Mouse (Mus musculus): ENCODE data around the gene Egfr.

Gene Egfr

DNA sequence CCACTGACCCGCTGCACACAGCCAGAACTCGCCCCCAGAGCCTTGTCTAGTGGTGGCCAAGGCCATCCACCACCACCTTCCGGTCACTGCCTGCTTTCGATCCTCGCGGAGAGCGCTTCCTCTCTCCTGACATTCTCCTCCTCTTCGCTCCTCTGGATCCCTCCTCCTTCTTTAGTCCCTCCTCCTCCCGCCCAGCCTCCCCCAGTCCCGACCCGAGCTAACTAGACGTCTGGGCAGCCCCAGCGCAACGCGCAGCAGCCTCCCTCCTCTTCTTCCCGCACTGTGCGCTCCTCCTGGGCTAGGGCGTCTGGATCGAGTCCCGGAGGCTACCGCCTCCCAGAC lies at the start of gene Egfr:
Gene Egfr (plus strand): TSS at position 197 of the 342 bp plus-strand sequence.
- DNase-seq (ENCODE audit: low spot score): no peak

DNA sequence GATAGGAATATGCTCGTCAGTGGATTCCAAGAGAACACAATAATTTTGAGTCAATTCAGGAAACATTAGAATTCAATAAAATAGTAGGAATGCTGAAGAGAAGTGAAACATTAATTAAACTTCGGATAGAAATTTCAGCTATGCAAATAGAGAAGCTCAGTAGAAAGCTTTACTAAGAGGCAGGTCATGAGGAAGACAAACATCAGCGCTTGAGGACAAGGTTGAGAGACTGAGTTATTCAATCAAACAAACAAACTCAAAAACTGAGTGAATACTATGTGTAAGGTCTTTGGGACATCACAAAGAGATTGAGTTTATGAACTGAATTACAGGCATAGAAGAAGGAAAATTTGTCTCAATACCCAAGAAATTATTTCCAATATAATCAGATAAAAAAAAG lies 48.8 kb upstream of the Egfr start:
- no peak for DNase-seq (ENCODE audit: low spot score)

DNA sequence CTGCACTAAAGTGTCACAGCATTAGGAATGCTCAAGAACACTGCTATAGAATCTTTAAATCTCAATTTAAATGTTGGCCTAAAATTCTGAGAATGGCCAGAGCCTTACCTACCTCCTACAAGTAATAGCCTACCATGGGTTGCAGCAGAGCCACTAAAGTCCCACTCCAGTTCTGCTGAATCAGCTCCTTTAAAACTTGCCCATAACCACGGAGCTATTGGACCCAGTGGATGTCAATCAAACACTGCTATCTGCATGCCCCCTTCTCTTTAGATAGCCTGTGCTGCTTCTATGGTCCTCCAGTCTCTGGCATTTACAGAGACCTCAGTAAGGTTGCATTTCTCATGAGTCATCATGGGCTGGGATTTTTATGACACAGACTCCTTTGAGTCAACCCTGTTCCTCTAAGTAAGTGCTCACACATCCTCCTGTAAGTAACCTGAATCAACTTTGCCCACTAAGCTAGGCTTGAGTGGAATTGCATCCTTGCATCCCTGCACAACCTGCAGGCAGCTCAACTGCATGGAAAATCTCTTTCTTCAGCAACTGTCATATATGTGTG lies 16.8 kb upstream of the Egfr start:
- no peak for DNase-seq (ENCODE audit: low spot score)

DNA sequence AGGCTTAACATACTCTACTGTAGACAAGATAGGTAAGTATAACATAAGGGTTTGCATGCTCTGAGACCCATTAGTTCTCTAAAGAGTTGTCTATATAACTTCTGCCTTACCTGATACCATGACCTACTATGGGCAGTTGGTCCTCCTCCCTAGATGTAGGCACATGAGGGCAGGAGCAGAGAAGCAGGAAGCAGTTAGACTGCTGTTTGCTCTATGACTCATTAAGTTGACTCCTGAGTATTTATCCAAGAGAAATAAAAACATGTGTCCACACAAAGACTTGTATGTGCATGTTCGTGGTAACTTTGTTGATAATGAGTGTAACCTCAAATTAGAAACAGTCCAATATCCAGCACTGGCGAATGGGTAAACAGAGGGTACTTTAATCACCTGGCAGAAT lies 14.7 kb upstream of the Egfr start:
- DNase-seq (ENCODE audit: low spot score): no peak

DNA sequence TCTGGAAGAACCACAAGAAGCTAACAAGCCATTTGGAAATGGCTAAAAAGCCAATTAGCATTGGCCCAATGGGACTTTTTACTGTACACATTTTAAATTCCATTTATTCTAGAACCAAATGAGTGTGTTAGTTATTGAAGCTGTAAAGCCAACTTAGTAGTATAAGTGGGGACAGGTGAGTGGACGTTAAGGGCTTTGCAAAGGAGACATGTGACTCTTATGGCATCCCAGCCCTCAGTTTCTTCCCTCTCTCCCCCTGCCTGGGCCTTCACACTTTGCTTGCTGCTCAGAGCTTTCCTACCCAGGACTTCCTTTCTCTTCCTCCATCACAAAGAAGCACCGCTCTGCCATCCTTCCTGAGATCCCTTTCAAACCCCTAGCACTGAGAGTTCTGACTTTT lies 13.3 kb upstream of the Egfr start:
- no peak for DNase-seq (ENCODE audit: low spot score)

DNA sequence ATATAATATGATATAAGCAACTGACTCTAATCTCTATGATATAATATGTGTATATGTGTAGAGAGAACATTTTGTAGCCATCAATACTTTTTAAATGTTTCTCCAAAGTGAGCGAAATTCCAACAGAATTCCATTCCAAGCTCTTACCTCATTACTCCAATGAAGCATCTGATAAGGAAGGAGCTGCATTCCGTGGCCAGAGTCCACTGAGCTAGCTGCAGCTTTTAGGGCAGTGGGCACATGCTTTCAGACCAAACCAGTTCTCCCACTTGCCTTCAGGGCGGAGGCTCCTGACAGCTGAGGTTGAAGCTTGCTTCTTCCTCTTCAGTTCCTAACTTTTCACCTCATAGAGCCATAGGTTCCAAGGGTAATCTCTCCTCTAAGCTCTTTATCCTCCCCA lies 12.8 kb upstream of the Egfr start:
- DNase-seq (ENCODE audit: low spot score): no peak

DNA sequence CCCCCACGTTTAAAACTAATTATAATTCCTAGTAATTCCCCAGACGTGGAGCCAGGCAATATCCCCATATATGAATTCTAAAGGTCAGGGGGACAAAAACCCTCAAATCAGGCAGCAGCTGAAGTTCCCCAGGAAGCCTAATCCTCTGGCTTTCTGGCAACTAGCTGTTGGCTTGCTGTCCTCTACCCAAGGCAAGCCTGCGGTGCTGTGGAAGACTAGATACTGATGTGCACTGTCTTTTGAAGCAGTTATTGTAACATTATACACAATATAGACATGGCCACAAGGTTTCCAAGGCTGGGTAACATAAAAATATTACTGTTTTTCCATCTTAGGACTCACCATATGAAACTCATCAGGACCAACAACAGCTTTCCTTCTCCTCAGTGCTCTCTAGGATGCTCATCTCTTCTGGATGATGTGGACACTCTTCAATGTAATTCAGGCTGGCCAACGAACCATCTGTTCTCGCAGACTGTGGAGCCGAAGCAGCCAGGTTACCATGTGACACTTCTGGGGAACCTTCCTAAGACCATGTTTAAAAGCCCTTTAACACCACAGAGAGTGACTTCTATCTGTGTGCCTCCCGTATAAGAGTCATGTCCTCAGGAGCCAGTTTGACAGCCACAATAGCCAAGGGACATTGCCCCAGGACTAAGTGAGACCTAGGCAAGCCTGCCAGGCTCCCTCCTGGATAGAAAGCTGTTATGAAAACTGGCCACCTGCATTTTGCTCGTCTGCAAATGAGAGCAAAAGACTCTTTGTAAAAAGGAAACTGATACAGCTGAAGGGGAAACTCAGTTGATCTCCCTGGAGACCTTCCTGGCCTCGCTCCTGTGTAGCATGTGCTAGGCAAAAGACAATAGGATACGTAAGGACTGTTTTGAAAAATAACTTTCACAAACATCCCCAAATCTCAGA lies 11.1 kb upstream of the Egfr start:
- no peak for DNase-seq (ENCODE audit: low spot score)

DNA sequence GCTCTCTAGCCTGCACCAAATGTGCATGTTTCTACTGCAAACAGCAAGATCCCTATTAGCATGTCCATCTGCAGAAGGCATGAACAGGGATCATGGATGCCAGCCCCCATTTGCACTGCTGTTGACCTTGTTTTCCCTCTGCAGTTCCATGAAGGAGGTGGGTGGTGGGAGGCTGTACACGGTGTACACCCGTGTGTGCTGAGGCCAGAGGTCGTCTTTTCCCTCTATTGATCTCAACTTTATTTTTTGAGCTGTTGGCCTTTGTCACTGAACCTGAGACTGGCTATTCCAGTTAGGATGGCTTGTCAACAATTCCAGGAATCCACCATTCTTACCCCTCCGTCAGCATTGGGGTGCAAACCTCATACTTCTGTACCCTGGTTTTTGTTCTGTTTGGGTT lies 9.8 kb upstream of the Egfr start:
- no peak for DNase-seq (ENCODE audit: low spot score)

DNA sequence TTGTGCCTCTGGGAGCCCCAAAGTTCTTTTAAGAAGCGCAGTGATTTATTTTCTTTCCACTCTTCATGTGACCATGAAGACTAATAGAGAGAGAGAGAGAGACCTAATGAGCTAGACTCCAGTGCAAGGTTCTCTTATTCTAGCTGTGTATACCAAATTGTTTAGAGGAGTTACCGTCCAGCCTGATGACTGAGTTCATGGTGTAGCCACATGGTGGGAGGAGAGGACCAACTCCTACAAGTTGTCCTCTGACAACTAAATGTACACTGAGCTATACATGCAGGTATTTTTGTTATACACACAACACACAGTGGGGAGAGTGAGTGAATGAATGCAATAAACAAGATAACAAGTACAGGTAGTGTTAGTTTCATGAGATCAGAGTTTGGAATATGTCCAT lies 9.2 kb upstream of the Egfr start:
- DNase-seq (ENCODE audit: low spot score): no peak

DNA sequence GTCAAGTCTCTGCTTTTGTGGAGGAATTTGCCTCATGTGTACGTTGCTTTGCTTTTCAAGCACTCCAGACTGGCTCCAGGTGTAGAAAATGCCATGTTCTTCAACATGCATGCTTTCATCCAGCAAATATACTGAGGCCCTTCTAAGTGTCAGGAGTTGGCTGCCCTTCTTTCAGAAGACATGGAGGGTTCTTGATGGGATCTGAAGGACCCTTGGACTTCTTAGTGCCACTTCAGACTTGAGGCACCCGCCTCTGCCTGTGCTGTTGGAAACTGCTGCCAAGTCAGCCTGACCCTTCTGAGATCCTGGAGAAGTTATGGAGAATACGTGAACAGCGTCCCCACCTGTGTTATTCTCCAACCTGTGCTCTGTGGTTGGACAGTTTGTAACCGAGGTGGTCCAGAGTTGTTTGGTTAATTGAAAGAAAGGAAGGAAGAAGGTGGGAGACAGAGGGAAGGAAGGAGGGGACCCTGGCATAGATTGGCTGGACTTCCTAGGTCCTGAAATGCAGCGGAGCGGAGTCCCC lies 483 bp upstream of the Egfr start:
- DNase-seq (ENCODE audit: low spot score): no peak

DNA sequence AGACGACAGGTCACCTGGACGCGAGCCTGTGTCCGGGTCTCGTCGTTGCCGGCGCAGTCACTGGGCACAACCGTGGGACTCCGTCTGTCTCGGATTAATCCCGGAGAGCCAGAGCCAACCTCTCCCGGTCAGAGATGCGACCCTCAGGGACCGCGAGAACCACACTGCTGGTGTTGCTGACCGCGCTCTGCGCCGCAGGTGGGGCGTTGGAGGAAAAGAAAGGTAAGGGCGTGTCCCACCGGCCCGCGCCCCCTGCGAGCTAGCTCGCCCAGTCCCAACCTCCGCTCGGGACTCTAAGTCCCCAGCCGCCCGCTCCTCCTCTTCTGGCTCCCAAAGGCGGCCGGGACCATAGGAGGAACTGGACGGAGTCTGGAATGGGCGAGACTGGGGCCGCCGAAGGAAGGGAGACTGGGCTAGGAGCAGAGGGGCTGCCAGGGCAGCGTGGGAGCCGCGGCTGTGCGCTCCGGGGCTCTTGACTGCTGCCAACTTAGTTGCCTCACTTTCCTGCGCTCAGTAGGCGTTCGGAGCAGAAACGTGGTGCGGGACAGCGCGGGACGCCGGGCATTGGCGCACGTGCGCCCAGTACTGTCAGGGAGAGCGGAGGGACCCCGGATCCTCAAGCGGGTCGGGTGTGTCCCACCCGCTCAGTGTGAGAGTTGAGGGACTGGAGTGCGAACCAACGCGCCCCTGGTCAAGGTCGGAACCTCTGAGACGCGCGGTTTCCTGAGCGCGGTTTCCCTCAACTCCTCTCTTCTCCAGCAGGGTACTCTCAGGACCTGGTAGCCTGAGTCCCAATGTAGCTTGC lies 548 bp downstream of the Egfr start:
- DNase-seq (ENCODE audit: low spot score): no peak

DNA sequence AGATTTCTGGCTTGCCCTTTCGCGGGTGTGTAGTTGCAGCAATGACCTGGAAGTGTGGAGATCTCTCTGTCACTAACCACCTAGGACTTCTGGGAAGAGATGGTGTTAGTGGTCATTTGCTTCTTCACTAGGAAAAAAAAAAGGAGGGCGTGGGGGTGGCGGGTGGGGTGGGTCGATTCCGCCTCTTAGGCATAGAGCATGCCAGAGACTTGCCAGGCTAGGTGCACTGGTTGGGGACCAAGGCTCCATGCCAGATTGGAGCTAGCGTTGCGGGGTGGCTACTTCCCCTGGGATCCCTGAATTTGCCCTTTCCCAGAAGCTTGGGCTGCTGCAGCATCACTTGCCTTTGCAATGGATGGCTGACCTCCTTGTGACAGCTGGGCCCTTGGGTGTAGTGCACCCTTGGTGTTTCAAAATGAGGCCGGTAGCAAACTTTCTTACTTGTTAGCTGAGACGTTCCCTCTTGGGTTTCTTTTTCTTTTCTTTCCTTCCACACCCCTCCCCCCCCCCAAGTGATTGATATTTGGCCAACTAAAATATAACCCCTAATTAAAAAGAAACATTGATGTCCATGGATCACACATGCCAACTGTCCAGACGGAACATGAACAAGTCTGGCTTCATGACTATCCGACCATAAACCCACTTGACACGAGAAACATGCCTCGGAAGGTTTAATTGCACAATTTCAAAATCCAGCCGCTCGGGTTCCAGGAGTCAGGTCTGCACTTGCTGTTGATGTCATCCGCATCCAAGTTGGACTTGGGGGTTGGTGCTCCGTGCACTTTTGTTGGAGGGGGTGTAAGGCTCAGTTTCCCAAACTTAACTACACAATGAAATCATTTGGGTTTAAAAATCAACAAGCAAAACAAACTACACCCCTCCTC lies 1.4 kb downstream of the Egfr start:
- no peak for DNase-seq (ENCODE audit: low spot score)

DNA sequence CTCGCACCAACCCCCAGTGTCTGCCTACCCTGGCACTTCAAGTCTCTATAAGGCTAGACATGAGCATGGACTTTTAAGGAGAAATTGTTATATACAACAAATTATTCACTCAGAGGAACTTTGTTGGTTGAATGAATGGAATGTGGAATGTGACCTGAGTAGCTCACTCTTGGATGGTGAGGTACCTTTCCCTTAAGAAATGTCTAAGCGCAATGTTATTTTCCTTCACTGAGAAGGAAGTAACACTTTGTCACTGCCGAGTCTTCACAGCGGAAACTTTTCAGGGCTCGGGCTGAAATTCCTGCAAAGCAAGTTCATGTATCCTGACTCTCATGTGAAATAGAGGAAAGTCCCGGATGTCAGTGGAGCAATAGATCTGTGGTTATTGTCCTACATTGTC lies 7.9 kb downstream of the Egfr start:
- no peak for DNase-seq (ENCODE audit: low spot score)

DNA sequence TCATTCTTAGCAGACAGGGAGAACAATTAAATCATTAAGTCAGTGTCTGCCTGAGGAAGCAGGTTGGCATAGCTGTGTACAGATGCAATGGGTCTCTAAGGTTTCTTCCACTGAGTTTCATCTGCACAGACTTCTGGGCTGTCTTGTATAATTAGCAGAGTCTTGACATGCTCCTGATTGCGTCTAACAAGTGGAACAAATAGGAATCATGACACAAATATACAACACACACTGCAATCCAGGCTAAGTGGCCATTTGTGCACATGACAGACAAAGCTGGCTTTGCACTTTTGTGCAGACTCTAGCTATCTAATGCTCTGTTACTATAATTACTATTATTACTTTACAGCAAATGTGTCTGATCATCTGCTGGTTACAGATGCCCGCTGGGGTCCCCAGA lies 9.2 kb downstream of the Egfr start:
- DNase-seq (ENCODE audit: low spot score): no peak

DNA sequence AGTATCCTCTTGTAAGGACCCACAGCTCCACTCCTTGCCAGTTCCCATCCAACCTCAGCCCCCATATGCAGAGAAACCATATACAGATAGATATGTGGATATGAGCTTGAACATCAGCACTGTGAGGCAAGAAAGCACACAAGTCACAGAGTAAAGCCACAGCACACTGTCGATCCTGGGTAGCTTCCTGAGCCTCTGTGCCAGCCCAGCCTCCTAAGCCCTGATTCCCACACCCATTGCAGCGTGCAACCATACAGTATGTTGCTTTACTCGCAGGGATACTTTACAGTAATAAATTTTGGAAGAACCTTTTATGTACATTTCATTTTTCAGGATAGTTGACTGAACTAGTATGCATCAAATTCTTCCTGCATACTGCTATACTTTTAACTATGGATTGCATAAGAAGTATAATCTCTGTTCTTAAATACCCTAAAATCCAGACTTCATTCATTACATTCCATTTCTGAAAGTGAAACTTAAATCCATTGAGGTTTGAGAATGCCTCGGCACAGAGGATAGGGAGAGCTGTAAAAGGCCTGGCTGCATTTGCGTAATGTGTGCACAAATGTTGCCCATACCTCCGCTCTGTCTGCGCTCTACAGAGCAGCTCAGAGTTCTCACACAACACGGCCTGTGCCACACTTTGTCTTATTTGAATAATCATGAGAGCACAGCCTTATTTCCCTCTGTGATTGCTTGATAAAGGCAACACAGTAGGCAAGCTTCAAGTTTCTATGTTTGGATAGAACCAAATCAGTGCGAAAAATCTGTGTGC lies 14.2 kb downstream of the Egfr start:
- DNase-seq (ENCODE audit: low spot score): no peak

DNA sequence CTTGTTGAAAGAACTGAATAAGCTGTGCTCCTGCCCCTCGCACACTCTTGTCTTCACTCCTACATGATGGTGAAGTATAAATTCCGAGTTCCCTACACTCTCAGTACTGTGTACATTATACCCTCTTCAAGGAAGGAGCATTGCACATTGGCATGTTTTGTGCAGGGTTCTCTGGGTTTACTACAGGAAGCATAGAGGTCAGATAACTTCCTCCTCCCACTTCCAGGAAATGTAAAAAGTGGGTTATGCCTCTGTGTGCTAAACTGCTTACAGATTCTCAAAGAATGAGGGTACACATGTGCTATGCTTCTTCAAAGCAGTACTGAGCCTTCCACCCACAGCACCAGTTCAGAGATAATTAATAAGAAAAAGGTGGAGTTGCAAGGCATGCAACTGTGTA lies 16.0 kb downstream of the Egfr start:
- no peak for DNase-seq (ENCODE audit: low spot score)

DNA sequence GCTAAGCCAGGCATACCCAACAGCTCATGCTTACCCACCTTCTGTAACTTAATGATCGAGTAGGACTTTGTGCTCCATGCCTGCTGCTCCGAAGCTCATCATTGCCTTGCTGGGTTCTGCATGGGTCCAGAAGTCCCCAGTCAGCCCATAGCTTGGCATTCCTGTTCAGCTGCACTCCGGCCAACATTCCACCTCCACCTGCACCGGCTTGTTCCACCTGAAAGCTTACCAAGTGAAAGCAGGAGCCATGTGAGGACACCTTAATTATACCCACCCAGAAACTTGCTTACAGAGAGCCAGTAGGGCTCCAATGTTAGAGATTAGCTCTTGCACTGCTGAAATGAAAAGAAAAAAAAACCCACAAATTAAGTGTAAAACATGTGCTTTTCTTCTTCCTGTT lies 17.3 kb downstream of the Egfr start:
- no peak for DNase-seq (ENCODE audit: low spot score)

DNA sequence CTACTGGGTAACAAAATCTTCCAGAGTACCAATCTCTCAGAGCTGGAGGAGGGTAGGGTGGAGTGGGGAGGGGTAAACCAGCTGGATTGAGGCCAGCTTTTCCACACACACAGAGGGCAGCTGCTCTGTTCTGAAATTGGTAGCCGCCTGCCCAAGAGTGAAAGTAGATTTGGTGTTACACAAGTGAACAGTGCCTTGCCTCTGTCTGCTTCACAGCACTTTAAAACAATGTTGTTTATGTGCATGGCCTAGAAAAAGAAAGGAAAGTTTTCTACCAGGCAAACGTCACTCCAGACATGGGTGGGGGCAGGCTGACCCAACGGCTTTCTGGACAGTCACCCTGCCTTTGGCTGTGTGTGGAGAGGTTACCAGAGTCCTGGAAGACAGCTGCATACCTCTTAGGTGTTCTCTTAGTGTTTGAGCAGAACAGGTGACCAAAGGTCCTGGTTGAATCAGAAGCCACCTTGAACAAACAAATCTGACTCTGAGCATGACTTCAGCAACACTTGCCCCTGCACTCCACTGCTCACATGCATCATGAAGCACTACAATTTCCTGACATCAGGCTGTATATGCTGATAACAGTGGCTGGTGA lies 17.8 kb downstream of the Egfr start:
- no peak for DNase-seq (ENCODE audit: low spot score)

DNA sequence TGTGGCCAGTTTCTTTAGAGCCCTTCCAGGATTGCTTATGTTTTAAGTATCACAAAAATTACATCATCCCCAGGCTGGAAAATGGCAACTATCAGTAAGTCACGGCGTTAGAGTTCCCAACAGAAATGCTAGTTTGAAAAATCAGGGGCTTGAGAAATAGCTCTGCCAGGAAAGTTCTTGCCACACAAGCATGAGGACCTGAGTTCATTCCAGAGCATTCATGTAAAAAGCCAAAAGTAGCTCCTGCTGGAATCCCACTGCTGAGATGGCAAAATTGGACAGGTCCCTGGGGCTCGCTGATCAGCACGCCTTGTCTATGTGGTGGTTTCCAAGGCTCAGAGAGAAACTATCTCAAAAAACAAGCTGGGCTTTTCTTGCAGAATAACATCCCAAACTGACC lies 19.0 kb downstream of the Egfr start:
- no peak for DNase-seq (ENCODE audit: low spot score)

DNA sequence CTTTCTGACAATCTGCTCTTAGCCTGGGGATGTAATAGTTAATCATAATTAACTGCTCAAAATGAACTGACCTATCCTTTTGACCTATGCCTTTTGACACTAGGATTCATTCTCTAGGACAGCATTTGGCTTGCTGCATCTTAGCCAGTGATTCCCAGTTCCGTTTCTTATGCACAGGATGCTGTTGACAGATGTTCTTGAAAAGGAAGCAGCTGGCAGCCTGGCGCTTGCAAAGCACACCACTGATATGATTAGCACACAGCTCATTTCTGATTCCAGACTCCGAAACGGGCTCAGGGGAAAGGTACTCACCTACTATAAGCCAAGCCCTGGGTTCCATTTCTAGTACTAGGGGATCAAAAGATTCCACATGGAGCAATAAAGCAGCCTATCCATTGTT lies 20.7 kb downstream of the Egfr start:
- DNase-seq (ENCODE audit: low spot score): no peak

DNA sequence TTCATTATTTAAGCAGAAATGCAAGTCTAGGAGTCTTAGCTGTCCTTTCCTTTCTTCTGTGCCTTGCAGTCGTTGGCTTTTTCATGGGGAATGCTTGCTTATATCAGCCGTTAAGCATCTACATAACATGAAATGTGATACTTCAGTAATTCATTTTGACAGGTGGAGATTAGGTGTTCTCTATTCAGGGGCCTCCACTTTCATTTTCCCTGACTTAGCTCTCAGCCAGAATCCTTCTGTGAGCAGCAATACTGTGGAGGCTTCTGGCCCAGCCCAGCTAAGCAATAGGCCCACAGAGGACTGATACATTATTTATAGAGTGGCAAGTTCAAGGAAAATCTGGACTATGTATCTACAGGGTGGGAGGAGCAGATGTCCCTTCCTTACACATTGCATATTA lies 25.0 kb downstream of the Egfr start:
- DNase-seq (ENCODE audit: low spot score): no peak

Data from layer of hippocampus, adult 9-10 months (tissue).